Comparison of ENCODE assay signal across 11 mouse cellular contexts in genomic region chr1:74331046-74331681, GRCm38 (mm10). TPM values are rescaled to one million over a fixed set of nuclear protein-coding genes. Genes with fewer than 3 reads are reported as not detected.
A peak's percentile ranks its signal among the peaks of the same experiment; 100 is the strongest.
DNase-seq lines count a peak whose midpoint lies in the region; ATAC-seq and TF ChIP-seq lines count a peak whose summit lies in the region.
"Had no signal": no experiment of that assay in that cellular context is flagged by ENCODE, and none has a peak within 500 bp of the region (broad histone marks: within the 10 kb centered on the region; RNA-seq: fewer than 3 reads in every experiment).

No protein-coding gene starts in this region.

- no peak for ATAC-seq in forebrain, embryonic 16.5 days
- no peak for ATAC-seq in lung, postnatal 0 days

- TF ChIP-seq CTCF in lung, postnatal 0 days (IDR thresholded peaks at IDR 0.05) = no peak

- 83% methylated on average over 4 of the region's 4 CpGs for WGBS in forebrain, embryonic 10.5 days
- WGBS in forebrain, embryonic 16.5 days = 83% methylated on average over 4 of the region's 4 CpGs
- 62% methylated on average over 4 of the region's 4 CpGs for WGBS in lung, postnatal 0 days

- H3K4me3 ChIP-seq in forebrain, embryonic 10.5 days = no peak overlapping the region
- no peak overlapping the region for H3K4me3 ChIP-seq in forebrain, embryonic 16.5 days (replicated peaks; ENCODE audit: low read length)
- no peak overlapping the region for H3K4me3 ChIP-seq in brown adipose tissue, adult 24 weeks (ENCODE audit: insufficient read depth, low read depth, low read length)
- H3K4me3 ChIP-seq in lung, postnatal 0 days (ENCODE audit: low read depth, low read length) = no peak overlapping the region

- 0 out of 2 replicates have a peak overlapping the region, but pooled peaks have one; percentile 30 for H3K27ac ChIP-seq in forebrain, embryonic 10.5 days
- H3K27ac ChIP-seq in forebrain, embryonic 16.5 days (ENCODE audit: low read length) = no peak overlapping the region
- peak overlapping the region; percentile 49 for H3K27ac ChIP-seq in brown adipose tissue, adult 24 weeks (replicated peaks; ENCODE audit: low read depth, low read length)
- peak overlapping the region; percentile 68 for H3K27ac ChIP-seq in lung, postnatal 0 days (ENCODE audit: low read length)
- H3K27ac ChIP-seq: limb, embryonic 13.5 days had no signal

- no peaks in the 10 kb centered on the region for H3K9me3 ChIP-seq in forebrain, embryonic 10.5 days
- no peaks in the 10 kb centered on the region for H3K9me3 ChIP-seq in forebrain, embryonic 16.5 days (ENCODE audit: control insufficient read depth, low read length)
- no peaks in the 10 kb centered on the region for H3K9me3 ChIP-seq in lung, postnatal 0 days (ENCODE audit: low read length)
- H3K9me3 ChIP-seq: limb, embryonic 13.5 days had no signal

- 0 out of 2 replicates have a peak, but pooled peaks cover under 1% of the 10 kb centered on the region for H3K36me3 ChIP-seq in forebrain, embryonic 10.5 days (replicated peaks)
- no peaks in the 10 kb centered on the region for H3K36me3 ChIP-seq in forebrain, embryonic 16.5 days (ENCODE audit: control insufficient read depth, insufficient read depth)
- H3K36me3 ChIP-seq in lung, postnatal 0 days (ENCODE audit: insufficient read depth, low read length) = no peaks in the 10 kb centered on the region
- H3K36me3 ChIP-seq: limb, embryonic 13.5 days had no signal

- 0 out of 2 replicates have a peak, but pooled peaks cover 3% of the 10 kb centered on the region for H3K27me3 ChIP-seq in forebrain, embryonic 10.5 days (ENCODE audit: poor library complexity, severe bottlenecking)
- H3K27me3 ChIP-seq in forebrain, embryonic 16.5 days (replicated peaks; ENCODE audit: control insufficient read depth, insufficient read depth, low read length) = no peaks in the 10 kb centered on the region
- H3K27me3 ChIP-seq in lung, postnatal 0 days (replicated peaks; ENCODE audit: insufficient read depth, low read length) = no peaks in the 10 kb centered on the region
- H3K27me3 ChIP-seq: limb, embryonic 13.5 days had no signal

- no peak overlapping the region for H3K4me2 ChIP-seq in forebrain, embryonic 16.5 days (ENCODE audit: low read length)
- H3K4me2 ChIP-seq in lung, postnatal 0 days (replicated peaks; ENCODE audit: low read depth, low read length) = no peak overlapping the region

- no peak overlapping the region for H3K9ac ChIP-seq in forebrain, embryonic 16.5 days (replicated peaks; ENCODE audit: low read depth, low read length)
- H3K9ac ChIP-seq in lung, postnatal 0 days (replicated peaks; ENCODE audit: low read depth) = no peak overlapping the region
- H3K9ac ChIP-seq: limb, embryonic 13.5 days had no signal

- DNase-seq in forebrain, embryonic 10.5 days (ENCODE audit: extremely low spot score, low spot score) = no peak
- DNase-seq in heart, postnatal 10 days = peak; percentile 51 to 61
- peak; percentile 37 for DNase-seq in lung, postnatal 0 days (ENCODE audit: low spot score)
- no peak for DNase-seq in left cerebral cortex, postnatal 4 days
- DNase-seq in right cerebral cortex, postnatal 36 days (ENCODE audit: low spot score in 2 of 2) = no peak
- no peak for DNase-seq in adrenal gland, adult 2 months
- DNase-seq: cerebellum, postnatal 25 days; thymus, postnatal 14 days had no signal

- TF ChIP-seq EP300 in lung, postnatal 0 days (IDR thresholded peaks at IDR 0.05) = peak; percentile 41; the same call in 1 of the 2 replicates

- peaks cover 51% of the 10 kb centered on the region for H3K4me1 ChIP-seq in forebrain, embryonic 10.5 days
- H3K4me1 ChIP-seq in forebrain, embryonic 16.5 days (replicated peaks; ENCODE audit: control insufficient read depth, insufficient read depth, low read length) = peaks cover 19% of the 10 kb centered on the region
- H3K4me1 ChIP-seq in brown adipose tissue, adult 24 weeks (ENCODE audit: control insufficient read depth, insufficient read depth, insufficient read length, low read length) = peaks cover 17% of the 10 kb centered on the region
- peaks cover 19% of the 10 kb centered on the region for H3K4me1 ChIP-seq in lung, postnatal 0 days (ENCODE audit: insufficient read depth, low read depth, low read length)

- intact Hi-C loops in heart, postnatal 10 days (cut with DNase I) = no loop called here
- intact Hi-C loops in left cerebral cortex, postnatal 4 days (cut with DNase I) = no loop called here

RNA-seq across cellular contexts. Expression of gene Tmbim1, which starts 25.7 kb away (rescaled TPM):
- polyA plus RNA-seq in forebrain, embryonic 10.5 days (2016; fragmentation: Nextera tagmentation; extraction: Ambion mirVana) = 8.1 and 8.3 TPM in 2 replicates
- polyA plus RNA-seq in forebrain, embryonic 16.5 days (2015; fragmentation: Nextera tagmentation; extraction: Ambion mirVana) = 6.9 and 7.7 TPM in 2 replicates
- 34.6 and 41.7 TPM in 2 replicates for polyA plus RNA-seq in brown adipose tissue, adult 24 weeks (2012; ENCODE audit: insufficient read depth, insufficient read length, missing spikeins)
- total RNA-seq in heart, postnatal 10 days (2021) = 10 to 100 TPM; 43.2 to 45.8 TPM
- polyA plus RNA-seq in lung, postnatal 0 days (2015; fragmentation: Nextera tagmentation; extraction: Ambion mirVana) = 148 and 149 TPM in 2 replicates
- total RNA-seq in left cerebral cortex, postnatal 4 days (2021) = 1 to 10 TPM; 5.2 to 5.3 TPM
- total RNA-seq in adrenal gland, adult 2 months (2021) = 100 to 1,000 TPM in 1 of 2 experiments, 10 to 100 TPM in 1; 98.3 to 115 TPM
- polyA plus RNA-seq in adrenal gland, adult 2 months (2012; rRNA removed) = 834 and 852 TPM in 2 replicates

RNA-seq across cellular contexts. Expression of gene Catip, which starts 30.7 kb away (rescaled TPM):
- 0.12 and 0.34 TPM in 2 replicates for polyA plus RNA-seq in forebrain, embryonic 10.5 days (2016; fragmentation: Nextera tagmentation; extraction: Ambion mirVana)
- polyA plus RNA-seq in forebrain, embryonic 16.5 days (2015; fragmentation: Nextera tagmentation; extraction: Ambion mirVana) = 1.0 and 1.2 TPM in 2 replicates
- not detected in 2 replicates for polyA plus RNA-seq in brown adipose tissue, adult 24 weeks (2012; ENCODE audit: insufficient read depth, insufficient read length, missing spikeins)
- under 1 TPM; 0.29 to 0.45 TPM for total RNA-seq in heart, postnatal 10 days (2021)
- 3.4 and 5.1 TPM in 2 replicates for polyA plus RNA-seq in lung, postnatal 0 days (2015; fragmentation: Nextera tagmentation; extraction: Ambion mirVana)
- total RNA-seq in left cerebral cortex, postnatal 4 days (2021) = 1 to 10 TPM in 1 of 2 experiments, under 1 TPM in 1; 0.74 to 1.1 TPM
- under 1 TPM; 0.29 to 0.69 TPM for total RNA-seq in adrenal gland, adult 2 months (2021)
- polyA plus RNA-seq in adrenal gland, adult 2 months (2012; rRNA removed) = 0.24 and 0.51 TPM in 2 replicates

RNA-seq across cellular contexts. Expression of gene Slc11a1, which starts 43.8 kb away (rescaled TPM):
- polyA plus RNA-seq in forebrain, embryonic 10.5 days (2016; fragmentation: Nextera tagmentation; extraction: Ambion mirVana) = 2.7 and 2.9 TPM in 2 replicates
- polyA plus RNA-seq in forebrain, embryonic 16.5 days (2015; fragmentation: Nextera tagmentation; extraction: Ambion mirVana) = 1.2 and 1.5 TPM in 2 replicates
- 1.5 and 5.8 TPM in 2 replicates for polyA plus RNA-seq in brown adipose tissue, adult 24 weeks (2012; ENCODE audit: insufficient read depth, insufficient read length, missing spikeins)
- 1 to 10 TPM; 1.2 to 3.7 TPM for total RNA-seq in heart, postnatal 10 days (2021)
- polyA plus RNA-seq in lung, postnatal 0 days (2015; fragmentation: Nextera tagmentation; extraction: Ambion mirVana) = 4.6 and 4.8 TPM in 2 replicates
- 1 to 10 TPM; 1.2 to 2.2 TPM for total RNA-seq in left cerebral cortex, postnatal 4 days (2021)
- total RNA-seq in adrenal gland, adult 2 months (2021) = 10 to 100 TPM; 13.1 to 16.3 TPM
- polyA plus RNA-seq in adrenal gland, adult 2 months (2012; rRNA removed) = 39.4 and 50.7 TPM in 2 replicates

RNA-seq across cellular contexts. Expression of gene Pnkd, which starts 46.4 kb away (rescaled TPM):
- 99.7 and 101 TPM in 2 replicates for polyA plus RNA-seq in forebrain, embryonic 10.5 days (2016; fragmentation: Nextera tagmentation; extraction: Ambion mirVana)
- 98.4 and 105 TPM in 2 replicates for polyA plus RNA-seq in forebrain, embryonic 16.5 days (2015; fragmentation: Nextera tagmentation; extraction: Ambion mirVana)
- polyA plus RNA-seq in brown adipose tissue, adult 24 weeks (2012; ENCODE audit: insufficient read depth, insufficient read length, missing spikeins) = 117 and 146 TPM in 2 replicates
- total RNA-seq in heart, postnatal 10 days (2021) = 100 to 1,000 TPM; 205 to 211 TPM
- 88.7 and 91.4 TPM in 2 replicates for polyA plus RNA-seq in lung, postnatal 0 days (2015; fragmentation: Nextera tagmentation; extraction: Ambion mirVana)
- total RNA-seq in left cerebral cortex, postnatal 4 days (2021) = 10 to 100 TPM; 98.6 to 99.4 TPM
- total RNA-seq in adrenal gland, adult 2 months (2021) = 10 to 100 TPM; 61.1 to 85.1 TPM
- polyA plus RNA-seq in adrenal gland, adult 2 months (2012; rRNA removed) = 92.9 and 106 TPM in 2 replicates

RNA-seq across cellular contexts. Expression of gene Aamp, which starts 46.6 kb away (rescaled TPM):
- polyA plus RNA-seq in forebrain, embryonic 10.5 days (2016; fragmentation: Nextera tagmentation; extraction: Ambion mirVana) = 245 and 246 TPM in 2 replicates
- polyA plus RNA-seq in forebrain, embryonic 16.5 days (2015; fragmentation: Nextera tagmentation; extraction: Ambion mirVana) = 216 and 225 TPM in 2 replicates
- 66.7 and 77.7 TPM in 2 replicates for polyA plus RNA-seq in brown adipose tissue, adult 24 weeks (2012; ENCODE audit: insufficient read depth, insufficient read length, missing spikeins)
- total RNA-seq in heart, postnatal 10 days (2021) = 100 to 1,000 TPM; 103 to 109 TPM
- 213 and 214 TPM in 2 replicates for polyA plus RNA-seq in lung, postnatal 0 days (2015; fragmentation: Nextera tagmentation; extraction: Ambion mirVana)
- total RNA-seq in left cerebral cortex, postnatal 4 days (2021) = 100 to 1,000 TPM; 122 to 124 TPM
- 100 to 1,000 TPM; 144 to 177 TPM for total RNA-seq in adrenal gland, adult 2 months (2021)
- polyA plus RNA-seq in adrenal gland, adult 2 months (2012; rRNA removed) = 180 and 188 TPM in 2 replicates

Comparison
In these comparisons a context has a peak if more than half of its experiments do, and no peak if none do; other contexts are left out.
1. DNase-seq: peak in heart, postnatal 10 days (2 of 2) and lung, postnatal 0 days (single experiment); none in forebrain, embryonic 10.5 days (single experiment), left cerebral cortex, postnatal 4 days (single experiment), right cerebral cortex, postnatal 36 days (0 of 2) and adrenal gland, adult 2 months (single experiment).